Mouse (Mus musculus): ENCODE data around the gene Olfr272. TPM values are rescaled to one million over a fixed set of nuclear protein-coding genes. Genes with fewer than 3 reads are reported as not detected.

The Olfr272 gene
- polyA plus RNA-seq (2012) = not detected in 2 replicates

GRCm38 (mm10) chr4:52919078-52919477 lies at the start of gene Olfr272:
Olfr272 (minus strand) TSS chr4:52919178.
- no peak within 1 kb of the TSS for H3K4me3 ChIP-seq (replicated peaks)
- H3K36me3 ChIP-seq (ENCODE audit: control insufficient read depth) = no peaks in the 10 kb centered on the region
- no peaks in the 10 kb centered on the region for H3K4me1 ChIP-seq (ENCODE audit: control insufficient read depth)
- H3K9me3 ChIP-seq (ENCODE audit: control insufficient read depth, low read length) = no peaks in the 10 kb centered on the region
- TF ChIP-seq GATA1 (IDR thresholded peaks at IDR 0.05; ENCODE audit: low read length) = no peak
- no peak for TF ChIP-seq TAL1 (IDR thresholded peaks at IDR 0.05; ENCODE audit: low read length)
- no peaks in the 10 kb centered on the region for H3K27me3 ChIP-seq (ENCODE audit: control insufficient read depth)

GRCm38 (mm10) chr4:52964247-52964646 lies 45.3 kb upstream of the Olfr272 start, which contains the start of gene Olfr270:
Olfr270 (plus strand) TSS chr4:52964547.
- TF ChIP-seq GATA1 (IDR thresholded peaks at IDR 0.05; ENCODE audit: low read length) (no peak), TAL1 (IDR thresholded peaks at IDR 0.05; ENCODE audit: low read length) (no peak)
- no peak within 1 kb of the TSS for H3K4me3 ChIP-seq (replicated peaks)
- H3K27me3 ChIP-seq (ENCODE audit: control insufficient read depth) = no peaks in the 10 kb centered on the region
- no peaks in the 10 kb centered on the region for H3K9me3 ChIP-seq (ENCODE audit: control insufficient read depth, low read length)
- H3K4me1 ChIP-seq (ENCODE audit: control insufficient read depth) = no peaks in the 10 kb centered on the region
- H3K36me3 ChIP-seq (ENCODE audit: control insufficient read depth) = no peaks in the 10 kb centered on the region

GRCm38 (mm10) chr4:52958693-52959092 lies 39.7 kb upstream of the Olfr272 start:
- no peaks in the 10 kb centered on the region for H3K36me3 ChIP-seq (ENCODE audit: control insufficient read depth)
- H3K27me3 ChIP-seq (ENCODE audit: control insufficient read depth) = no peaks in the 10 kb centered on the region
- H3K9me3 ChIP-seq (ENCODE audit: control insufficient read depth, low read length) = no peaks in the 10 kb centered on the region
- H3K4me1 ChIP-seq (ENCODE audit: control insufficient read depth) = no peaks in the 10 kb centered on the region
- H3K4me3 ChIP-seq (replicated peaks) = no peak overlapping the region
- TF ChIP-seq GATA1 (IDR thresholded peaks at IDR 0.05; ENCODE audit: low read length) (no peak), TAL1 (IDR thresholded peaks at IDR 0.05; ENCODE audit: low read length) (no peak)

DNA sequence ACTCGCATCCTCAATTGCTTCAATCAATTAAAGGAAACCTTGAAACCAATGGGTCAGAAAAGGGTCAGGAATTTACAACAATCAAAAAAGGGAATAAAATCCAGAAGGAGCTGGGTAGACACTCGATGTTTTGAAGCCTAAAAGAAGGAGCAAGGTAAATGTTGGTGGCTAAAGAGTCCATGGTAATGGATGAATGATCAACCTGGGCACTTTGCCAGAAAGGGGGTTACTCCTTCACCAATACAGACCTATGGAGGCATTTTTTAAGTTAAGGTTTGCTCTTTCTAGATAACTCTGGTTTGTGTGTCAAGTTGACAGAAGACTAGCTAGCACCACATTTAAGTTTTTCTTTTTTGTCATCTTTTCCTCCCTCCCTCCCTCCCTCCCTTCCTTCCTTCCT lies 30.0 kb upstream of the Olfr272 start:
- no peak overlapping the region for H3K4me3 ChIP-seq (replicated peaks)
- TF ChIP-seq GATA1 (IDR thresholded peaks at IDR 0.05; ENCODE audit: low read length) = no peak
- TF ChIP-seq TAL1 (IDR thresholded peaks at IDR 0.05; ENCODE audit: low read length) = no peak
- no peaks in the 10 kb centered on the region for H3K27me3 ChIP-seq (ENCODE audit: control insufficient read depth)
- no peaks in the 10 kb centered on the region for H3K36me3 ChIP-seq (ENCODE audit: control insufficient read depth)
- H3K9me3 ChIP-seq (ENCODE audit: control insufficient read depth, low read length) = no peaks in the 10 kb centered on the region
- H3K4me1 ChIP-seq (ENCODE audit: control insufficient read depth) = no peaks in the 10 kb centered on the region

DNA sequence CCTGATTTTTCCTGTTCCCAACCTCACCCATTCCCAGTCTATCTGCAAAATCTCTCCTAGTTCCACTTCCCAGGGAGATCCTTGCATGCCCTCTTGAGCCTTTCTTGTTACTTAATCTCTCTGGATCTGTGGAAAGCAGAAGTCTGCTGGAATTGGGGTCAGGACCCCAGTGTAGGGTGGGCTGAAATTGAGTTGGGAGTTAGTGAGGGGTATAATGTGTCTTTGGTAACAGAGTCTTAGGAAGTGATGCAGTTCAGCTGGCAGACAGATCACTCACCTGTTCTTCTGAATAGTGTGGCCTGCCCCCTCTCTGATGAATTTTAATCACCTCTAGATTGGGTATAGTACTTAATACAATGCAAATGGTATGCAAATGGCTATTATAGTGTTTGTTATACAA lies 27.7 kb upstream of the Olfr272 start:
- H3K9me3 ChIP-seq (ENCODE audit: control insufficient read depth, low read length) = no peaks in the 10 kb centered on the region
- H3K4me1 ChIP-seq (ENCODE audit: control insufficient read depth) = no peaks in the 10 kb centered on the region
- H3K27me3 ChIP-seq (ENCODE audit: control insufficient read depth) = no peaks in the 10 kb centered on the region
- TF ChIP-seq TAL1 (IDR thresholded peaks at IDR 0.05; ENCODE audit: low read length) (no peak), GATA1 (IDR thresholded peaks at IDR 0.05; ENCODE audit: low read length) (no peak)
- no peak overlapping the region for H3K4me3 ChIP-seq (replicated peaks)
- no peaks in the 10 kb centered on the region for H3K36me3 ChIP-seq (ENCODE audit: control insufficient read depth)

GRCm38 (mm10) chr4:52930480-52930879 lies 11.5 kb upstream of the Olfr272 start:
- TF ChIP-seq TAL1 (IDR thresholded peaks at IDR 0.05; ENCODE audit: low read length) (no peak), GATA1 (IDR thresholded peaks at IDR 0.05; ENCODE audit: low read length) (no peak)
- Histone ChIP-seq H3K9me3 (ENCODE audit: control insufficient read depth, low read length) (no peaks in the 10 kb centered on the region), H3K4me1 (ENCODE audit: control insufficient read depth) (no peaks in the 10 kb centered on the region), H3K36me3 (ENCODE audit: control insufficient read depth) (no peaks in the 10 kb centered on the region), H3K27me3 (ENCODE audit: control insufficient read depth) (no peaks in the 10 kb centered on the region), H3K4me3 (replicated peaks) (no peak overlapping the region)

- TF ChIP-seq GATA1 (IDR thresholded peaks at IDR 0.05; ENCODE audit: low read length) (no peak), TAL1 (IDR thresholded peaks at IDR 0.05; ENCODE audit: low read length) (no peak)
- Histone ChIP-seq H3K9me3 (ENCODE audit: control insufficient read depth, low read length) (peaks cover 7% of the 10 kb centered on the region), H3K27me3 (ENCODE audit: control insufficient read depth) (no peaks in the 10 kb centered on the region), H3K36me3 (ENCODE audit: control insufficient read depth) (no peaks in the 10 kb centered on the region), H3K4me3 (replicated peaks) (no peak overlapping the region), H3K4me1 (ENCODE audit: control insufficient read depth) (no peaks in the 10 kb centered on the region)
Measured at GRCm38 (mm10) chr4:52917311-52917688, 1.7 kb downstream of the Olfr272 start.

DNA sequence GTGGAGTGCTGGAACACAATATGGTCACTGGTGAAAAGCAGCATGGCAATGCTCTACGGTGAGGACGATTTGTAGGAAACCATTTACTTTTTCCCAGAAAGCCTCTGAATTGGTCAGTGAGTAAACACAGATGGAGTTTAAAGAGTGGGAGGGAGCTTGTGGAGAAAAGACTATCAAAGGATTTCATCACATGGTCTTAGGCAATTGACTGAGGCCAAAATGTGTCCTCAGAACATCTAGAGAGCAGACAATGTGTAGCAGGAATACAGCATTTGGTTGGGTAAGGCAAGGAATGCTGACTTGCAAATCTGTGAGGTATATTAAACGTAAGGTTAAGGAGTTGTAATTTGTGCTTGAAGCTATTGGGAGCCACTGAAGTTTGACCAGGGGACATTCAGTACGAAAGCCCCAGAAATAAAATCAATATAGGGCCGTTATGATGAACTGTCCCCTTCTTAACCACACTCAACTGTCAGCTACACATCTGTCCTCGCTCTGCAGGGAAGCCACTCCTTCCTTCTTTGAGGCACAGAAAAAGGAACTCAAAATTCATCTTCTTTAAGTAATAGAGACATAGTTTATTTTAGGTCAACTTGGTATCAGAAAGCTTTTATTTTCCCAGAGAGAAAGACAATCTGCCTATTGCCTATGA lies 2.2 kb downstream of the Olfr272 start:
- no peak for TF ChIP-seq GATA1 (IDR thresholded peaks at IDR 0.05; ENCODE audit: low read length)
- no peak for TF ChIP-seq TAL1 (IDR thresholded peaks at IDR 0.05; ENCODE audit: low read length)
- no peaks in the 10 kb centered on the region for H3K27me3 ChIP-seq (ENCODE audit: control insufficient read depth)
- peaks cover 7% of the 10 kb centered on the region for H3K9me3 ChIP-seq (ENCODE audit: control insufficient read depth, low read length)
- H3K36me3 ChIP-seq (ENCODE audit: control insufficient read depth) = no peaks in the 10 kb centered on the region
- no peaks in the 10 kb centered on the region for H3K4me1 ChIP-seq (ENCODE audit: control insufficient read depth)
- H3K4me3 ChIP-seq (replicated peaks) = no peak overlapping the region

GRCm38 (mm10) chr4:52912409-52912808 lies 6.6 kb downstream of the Olfr272 start:
- Histone ChIP-seq H3K4me3 (replicated peaks) (no peak overlapping the region), H3K27me3 (ENCODE audit: control insufficient read depth) (no peaks in the 10 kb centered on the region), H3K36me3 (ENCODE audit: control insufficient read depth) (no peaks in the 10 kb centered on the region), H3K4me1 (ENCODE audit: control insufficient read depth) (no peaks in the 10 kb centered on the region), H3K9me3 (ENCODE audit: control insufficient read depth, low read length) (peaks cover 9% of the 10 kb centered on the region)
- no peak for TF ChIP-seq TAL1 (IDR thresholded peaks at IDR 0.05; ENCODE audit: low read length)
- TF ChIP-seq GATA1 (IDR thresholded peaks at IDR 0.05; ENCODE audit: low read length) = no peak

- Histone ChIP-seq H3K9me3 (ENCODE audit: control insufficient read depth, low read length) (peaks cover 9% of the 10 kb centered on the region), H3K4me1 (ENCODE audit: control insufficient read depth) (no peaks in the 10 kb centered on the region), H3K36me3 (ENCODE audit: control insufficient read depth) (no peaks in the 10 kb centered on the region), H3K4me3 (replicated peaks) (no peak overlapping the region), H3K27me3 (ENCODE audit: control insufficient read depth) (no peaks in the 10 kb centered on the region)
- TF ChIP-seq GATA1 (IDR thresholded peaks at IDR 0.05; ENCODE audit: low read length) = no peak
- no peak for TF ChIP-seq TAL1 (IDR thresholded peaks at IDR 0.05; ENCODE audit: low read length)
Measured at GRCm38 (mm10) chr4:52909542-52909941, 9.4 kb downstream of the Olfr272 start.

Data from erythroblast, embryonic 14.5 days (primary cell).